In genomic region chr4:148925589-148926359, GRCm38 (mm10) we compare ENCODE assay signal across 10 mouse cellular contexts.
DNase-seq lines count a peak whose midpoint lies in the region; ATAC-seq and TF ChIP-seq lines count a peak whose summit lies in the region.
"Had no signal": no experiment of that assay in that cellular context is flagged by ENCODE, and none has a peak within 500 bp of the region (broad histone marks: within the 10 kb centered on the region; RNA-seq: fewer than 3 reads in every experiment).

No protein-coding gene starts in this region.

- ATAC-seq in hindbrain, embryonic 11.5 days (ENCODE audit: low FRiP score), result no peak
- no peak for ATAC-seq in hindbrain, embryonic 16.5 days
- ATAC-seq in intestine, postnatal 0 days, result no peak
- ATAC-seq in liver, embryonic 13.5 days (ENCODE audit: low read depth), result peak; percentile 68
- ATAC-seq in neural tube, embryonic 14.5 days (ENCODE audit: low read depth), result no peak
- no peak for ATAC-seq in forebrain, embryonic 14.5 days

- no peak overlapping the region; the same call in 1 of the 2 replicates for H3K27ac ChIP-seq in hindbrain, embryonic 11.5 days (ENCODE audit: low read depth, low read length)
- no peak overlapping the region for H3K27ac ChIP-seq in hindbrain, embryonic 16.5 days (ENCODE audit: low read depth, low read length)
- no peak overlapping the region for H3K27ac ChIP-seq in intestine, postnatal 0 days (ENCODE audit: low read depth, low read length)
- peak overlapping the region; percentile 13; the same call in 1 of the 2 replicates for H3K27ac ChIP-seq in liver, embryonic 13.5 days
- no peak overlapping the region for H3K27ac ChIP-seq in neural tube, embryonic 14.5 days (ENCODE audit: low read depth, low read length)
- H3K27ac ChIP-seq in forebrain, embryonic 14.5 days (ENCODE audit: low read depth, low read length), result no peak overlapping the region
- H3K27ac ChIP-seq: embryonic facial prominence, embryonic 15.5 days; limb, embryonic 13.5 days had no signal

- peak; percentile 32 for DNase-seq in hindbrain, embryonic 11.5 days (ENCODE audit: low spot score)
- DNase-seq in liver, embryonic 13.5 days, result no peak
- no peak for DNase-seq in T-cell, adult 2 months (ENCODE audit: low spot score)
- DNase-seq in adipocyte (ENCODE audit: low spot score), result no peak
- DNase-seq in forebrain, embryonic 14.5 days (ENCODE audit: low spot score), result no peak

- H3K9ac ChIP-seq in hindbrain, embryonic 11.5 days (ENCODE audit: low read depth, low read length), result no peak overlapping the region
- no peak overlapping the region for H3K9ac ChIP-seq in hindbrain, embryonic 16.5 days (ENCODE audit: low read depth, low read length)
- no peak overlapping the region for H3K9ac ChIP-seq in intestine, postnatal 0 days (ENCODE audit: low read depth, low read length)
- H3K9ac ChIP-seq in liver, embryonic 13.5 days, result no peak overlapping the region
- H3K9ac ChIP-seq in neural tube, embryonic 14.5 days (replicated peaks; ENCODE audit: low read depth, low read length), result no peak overlapping the region
- no peak overlapping the region for H3K9ac ChIP-seq in forebrain, embryonic 14.5 days (ENCODE audit: low read length)
- H3K9ac ChIP-seq: embryonic facial prominence, embryonic 15.5 days; limb, embryonic 13.5 days had no signal

- TF ChIP-seq CTCF in intestine, postnatal 0 days (IDR thresholded peaks at IDR 0.05; ENCODE audit: low read depth), result no peak

- no peaks in the 10 kb centered on the region for H3K36me3 ChIP-seq in hindbrain, embryonic 11.5 days (ENCODE audit: control insufficient read depth, insufficient read depth, low read length)
- no peaks in the 10 kb centered on the region for H3K36me3 ChIP-seq in hindbrain, embryonic 16.5 days (ENCODE audit: control insufficient read depth, insufficient read depth, low read length)
- H3K36me3 ChIP-seq in intestine, postnatal 0 days (ENCODE audit: control insufficient read depth, insufficient read depth), result peaks cover 9% of the 10 kb centered on the region; the same call in 1 of the 2 replicates
- no peaks in the 10 kb centered on the region for H3K36me3 ChIP-seq in liver, embryonic 13.5 days
- no peaks in the 10 kb centered on the region for H3K36me3 ChIP-seq in neural tube, embryonic 14.5 days (ENCODE audit: control insufficient read depth, insufficient read depth, low read length)
- no peaks in the 10 kb centered on the region for H3K36me3 ChIP-seq in forebrain, embryonic 14.5 days (ENCODE audit: control insufficient read depth, insufficient read depth, low read length)
- H3K36me3 ChIP-seq: embryonic facial prominence, embryonic 15.5 days; limb, embryonic 13.5 days had no signal

- no peak overlapping the region for H3K4me3 ChIP-seq in hindbrain, embryonic 11.5 days (ENCODE audit: low read depth, low read length)
- H3K4me3 ChIP-seq in hindbrain, embryonic 16.5 days (ENCODE audit: low read length), result no peak overlapping the region
- H3K4me3 ChIP-seq in intestine, postnatal 0 days (ENCODE audit: low read depth, low read length), result no peak overlapping the region
- H3K4me3 ChIP-seq in liver, embryonic 13.5 days (replicated peaks), result no peak overlapping the region
- no peak overlapping the region for H3K4me3 ChIP-seq in neural tube, embryonic 14.5 days (ENCODE audit: low read depth, low read length)
- no peak overlapping the region for H3K4me3 ChIP-seq in forebrain, embryonic 14.5 days (ENCODE audit: low read depth, low read length)
- H3K4me3 ChIP-seq: embryonic facial prominence, embryonic 15.5 days; limb, embryonic 13.5 days had no signal

- H3K27me3 ChIP-seq in hindbrain, embryonic 11.5 days (ENCODE audit: control insufficient read depth, insufficient read depth, low read length), result peaks cover 16% of the 10 kb centered on the region
- H3K27me3 ChIP-seq in hindbrain, embryonic 16.5 days (replicated peaks; ENCODE audit: control insufficient read depth, insufficient read depth, low read length), result peaks cover 2% of the 10 kb centered on the region; the same call in 1 of the 2 replicates
- no peaks in the 10 kb centered on the region for H3K27me3 ChIP-seq in intestine, postnatal 0 days (replicated peaks; ENCODE audit: control insufficient read depth, insufficient read depth, low read length)
- H3K27me3 ChIP-seq in liver, embryonic 13.5 days, result peaks cover 66% of the 10 kb centered on the region
- H3K27me3 ChIP-seq in neural tube, embryonic 14.5 days (ENCODE audit: control insufficient read depth, insufficient read depth, low read length), result no peaks in the 10 kb centered on the region
- peaks cover 7% of the 10 kb centered on the region for H3K27me3 ChIP-seq in forebrain, embryonic 14.5 days (replicated peaks; ENCODE audit: control insufficient read depth, insufficient read depth, low read length)

- H3K4me2 ChIP-seq in hindbrain, embryonic 11.5 days (replicated peaks; ENCODE audit: low read depth, low read length), result peak overlapping the region; percentile 5; the same call in 1 of the 2 replicates
- no peak overlapping the region for H3K4me2 ChIP-seq in hindbrain, embryonic 16.5 days (ENCODE audit: low read length)
- H3K4me2 ChIP-seq in intestine, postnatal 0 days (replicated peaks; ENCODE audit: low read depth), result 0 out of 2 replicates have a peak overlapping the region, but pooled peaks have one; percentile 13
- no peak overlapping the region for H3K4me2 ChIP-seq in liver, embryonic 13.5 days
- H3K4me2 ChIP-seq in neural tube, embryonic 14.5 days (ENCODE audit: low read depth, low read length), result 0 out of 2 replicates have a peak overlapping the region, but pooled peaks have one; percentile 8
- no peak overlapping the region for H3K4me2 ChIP-seq in forebrain, embryonic 14.5 days (ENCODE audit: low read length)
- H3K4me2 ChIP-seq: embryonic facial prominence, embryonic 15.5 days; limb, embryonic 13.5 days had no signal

- 30% methylated on average over 18 of the region's 18 CpGs for WGBS in hindbrain, embryonic 11.5 days
- WGBS in hindbrain, embryonic 16.5 days, result 45% methylated on average over 18 of the region's 18 CpGs
- WGBS in intestine, postnatal 0 days, result 41% methylated on average over 18 of the region's 18 CpGs
- WGBS in liver, embryonic 13.5 days (ENCODE audit: insufficient replicate concordance), result 33% methylated on average over 18 of the region's 18 CpGs
- 34% methylated on average over 18 of the region's 18 CpGs for WGBS in neural tube, embryonic 14.5 days
- WGBS in forebrain, embryonic 14.5 days, result 39% methylated on average over 18 of the region's 18 CpGs

- peaks cover 36% of the 10 kb centered on the region for H3K4me1 ChIP-seq in hindbrain, embryonic 11.5 days (replicated peaks; ENCODE audit: control insufficient read depth, insufficient read depth, low read length)
- H3K4me1 ChIP-seq in hindbrain, embryonic 16.5 days (ENCODE audit: control insufficient read depth, insufficient read depth, low read depth, low read length), result peaks cover 40% of the 10 kb centered on the region
- H3K4me1 ChIP-seq in intestine, postnatal 0 days (replicated peaks; ENCODE audit: control insufficient read depth, insufficient read depth, low read length), result peaks cover 5% of the 10 kb centered on the region; the same call in 1 of the 2 replicates
- H3K4me1 ChIP-seq in liver, embryonic 13.5 days (replicated peaks), result peaks cover 18% of the 10 kb centered on the region; the same call in 1 of the 2 replicates
- peaks cover 66% of the 10 kb centered on the region for H3K4me1 ChIP-seq in neural tube, embryonic 14.5 days (ENCODE audit: control insufficient read depth, insufficient read depth, low read length)
- peaks cover 6% of the 10 kb centered on the region; the same call in 1 of the 2 replicates for H3K4me1 ChIP-seq in forebrain, embryonic 14.5 days (ENCODE audit: control insufficient read depth, insufficient read depth, low read length)

- H3K9me3 ChIP-seq in hindbrain, embryonic 11.5 days (ENCODE audit: control insufficient read depth, low read length), result no peaks in the 10 kb centered on the region
- no peaks in the 10 kb centered on the region for H3K9me3 ChIP-seq in hindbrain, embryonic 16.5 days (ENCODE audit: control insufficient read depth, low read length)
- H3K9me3 ChIP-seq in intestine, postnatal 0 days (ENCODE audit: control insufficient read depth), result no peaks in the 10 kb centered on the region
- no peaks in the 10 kb centered on the region for H3K9me3 ChIP-seq in liver, embryonic 13.5 days (replicated peaks)
- H3K9me3 ChIP-seq in neural tube, embryonic 14.5 days (ENCODE audit: control insufficient read depth, low read length), result no peaks in the 10 kb centered on the region
- no peaks in the 10 kb centered on the region for H3K9me3 ChIP-seq in forebrain, embryonic 14.5 days (replicated peaks; ENCODE audit: control insufficient read depth, low read length)
- H3K9me3 ChIP-seq: embryonic facial prominence, embryonic 15.5 days; limb, embryonic 13.5 days had no signal

Comparison
In these comparisons a context has a peak if more than half of its experiments do, and no peak if none do; other contexts are left out.
1. H3K4me2 ChIP-seq: peak in hindbrain, embryonic 11.5 days (single experiment), intestine, postnatal 0 days (single experiment) and neural tube, embryonic 14.5 days (single experiment); none in hindbrain, embryonic 16.5 days (single experiment), liver, embryonic 13.5 days (single experiment) and forebrain, embryonic 14.5 days (single experiment).